Mouse (Mus musculus) mouse trophoblast stem cell (cell line): ENCODE data around the gene Fbln2.

ENCODE experiments used
- in situ Hi-C, 2 experiments: fragments of 300-500 bp; cut with MseI, MboI; formaldehyde crosslinking; loops; 2 replicates in 1 of 2; 3 replicates in 1 of 2; pipeline ENCODE4 v1.15.1; 2025

Fbln2 gene

DNA sequence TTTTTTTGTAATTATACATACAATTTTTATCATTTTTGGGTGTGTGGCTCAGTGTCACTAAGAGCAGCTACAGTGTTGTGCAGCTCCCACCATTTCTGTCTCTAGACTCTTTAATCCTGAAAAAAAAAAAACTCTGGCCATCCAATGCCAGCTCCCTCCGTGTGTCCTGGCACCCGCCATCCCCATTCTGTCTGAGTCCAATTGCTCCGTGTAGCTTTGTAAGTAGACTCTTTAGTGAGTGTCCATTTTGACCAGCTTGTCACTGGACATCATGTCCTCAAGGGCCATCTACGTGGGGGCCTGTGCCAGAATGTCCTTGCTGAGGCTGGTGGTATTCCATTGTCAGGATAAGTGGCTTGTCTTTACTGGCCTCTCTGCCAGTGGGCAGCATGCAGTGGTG lies 13.1 kb downstream of the Fbln2 start:
- in situ Hi-C loops = no loop called here

DNA sequence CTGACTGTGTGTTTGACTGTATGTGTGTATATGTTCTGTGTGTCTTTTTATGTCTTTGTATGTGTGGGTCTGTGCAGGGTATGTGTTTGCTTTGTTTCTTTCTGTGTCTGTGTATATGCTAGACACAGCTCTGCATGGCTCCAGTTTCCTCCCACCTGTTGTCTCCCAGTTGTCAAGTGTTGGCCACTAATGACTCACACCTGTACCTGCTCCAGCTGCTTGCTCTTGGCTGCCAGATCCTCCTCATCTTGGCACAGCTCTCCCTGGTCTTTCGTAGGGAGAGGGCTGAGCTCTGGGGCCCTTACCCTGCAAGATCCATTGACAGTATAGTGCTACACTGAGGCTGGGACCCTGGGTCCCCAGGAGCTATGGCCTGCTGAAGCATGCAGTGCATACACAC lies 13.8 kb downstream of the Fbln2 start:
- in situ Hi-C loops = no loop called here

DNA sequence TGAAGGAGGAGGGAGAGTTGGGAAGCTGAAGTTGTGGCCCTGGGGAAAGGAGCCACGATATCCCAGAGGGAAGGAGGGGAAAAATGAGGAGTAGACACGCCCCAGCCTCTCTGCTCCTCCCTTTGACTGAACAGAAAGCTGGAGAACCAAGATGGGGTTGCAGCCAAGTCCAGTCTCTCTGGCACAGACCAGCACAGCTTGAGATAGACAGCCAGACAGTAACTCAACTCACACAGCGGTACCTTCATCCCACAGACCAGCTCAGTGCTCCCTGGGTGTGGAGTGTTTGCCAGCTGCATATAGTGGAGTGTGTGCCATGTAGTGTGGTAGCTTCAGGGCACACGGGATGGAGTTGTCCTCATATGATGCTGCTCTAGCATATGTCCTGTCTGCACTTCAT lies 16.7 kb downstream of the Fbln2 start:
- in situ Hi-C loops = no loop called here

DNA sequence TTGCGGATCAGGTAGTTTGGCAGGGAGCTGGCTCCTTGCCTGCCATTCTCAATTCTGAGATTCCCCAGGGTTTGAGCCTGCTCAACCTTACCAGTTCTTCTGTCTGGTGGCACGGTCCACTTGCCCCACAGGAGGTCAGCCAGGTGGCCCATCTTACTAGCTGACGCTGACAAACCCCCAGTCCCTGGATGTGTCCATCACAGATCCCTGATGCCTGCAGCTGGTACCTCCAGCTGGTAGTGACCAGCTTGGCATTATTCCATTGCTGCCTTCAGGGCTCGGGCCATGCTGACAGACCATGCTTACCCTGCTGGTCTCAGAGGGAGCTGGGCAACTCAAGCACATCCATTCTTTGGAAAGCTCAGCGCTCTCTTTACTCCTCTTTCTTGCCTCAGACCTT lies 18.7 kb downstream of the Fbln2 start:
- in situ Hi-C loops = no loop called here

DNA sequence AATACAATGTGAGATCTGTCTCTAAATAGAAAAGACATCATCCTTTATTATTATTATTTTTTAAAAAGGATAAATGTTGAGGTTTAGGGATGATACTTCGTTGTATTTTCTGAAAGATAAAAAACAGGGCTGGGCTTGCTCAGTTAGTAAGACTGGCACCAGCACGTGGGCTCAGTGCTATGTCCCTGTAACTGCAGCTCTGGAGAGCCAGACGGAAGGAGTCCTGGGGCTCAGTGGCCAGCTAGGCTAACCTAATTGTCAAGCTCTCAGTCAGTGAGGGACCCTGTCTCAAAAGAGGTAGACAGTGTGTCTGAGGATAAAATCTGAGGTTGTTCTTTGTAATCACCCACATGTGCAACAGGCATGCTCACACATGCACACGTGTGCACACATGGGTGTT lies 19.3 kb downstream of the Fbln2 start:
- in situ Hi-C loops = no loop called here

DNA sequence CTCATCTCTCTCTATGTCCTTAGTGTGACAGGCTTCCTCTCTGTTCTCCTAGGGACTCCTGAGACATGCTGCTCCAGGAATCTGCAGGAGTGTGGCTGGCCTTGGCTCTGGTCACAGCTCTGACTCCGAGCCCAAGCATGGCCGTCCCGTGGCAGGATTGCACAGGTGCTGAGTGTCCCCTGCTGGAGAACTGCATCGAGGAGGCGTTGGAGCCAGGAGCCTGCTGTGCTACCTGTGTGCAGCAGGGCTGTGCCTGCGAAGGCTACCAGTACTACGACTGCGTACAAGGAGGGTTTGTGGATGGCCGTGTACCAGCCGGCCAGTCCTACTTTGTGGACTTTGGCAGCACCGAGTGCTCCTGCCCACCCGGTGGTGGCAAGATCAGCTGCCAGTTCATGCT lies 20.8 kb downstream of the Fbln2 start:
- in situ Hi-C loops = no loop called here

DNA sequence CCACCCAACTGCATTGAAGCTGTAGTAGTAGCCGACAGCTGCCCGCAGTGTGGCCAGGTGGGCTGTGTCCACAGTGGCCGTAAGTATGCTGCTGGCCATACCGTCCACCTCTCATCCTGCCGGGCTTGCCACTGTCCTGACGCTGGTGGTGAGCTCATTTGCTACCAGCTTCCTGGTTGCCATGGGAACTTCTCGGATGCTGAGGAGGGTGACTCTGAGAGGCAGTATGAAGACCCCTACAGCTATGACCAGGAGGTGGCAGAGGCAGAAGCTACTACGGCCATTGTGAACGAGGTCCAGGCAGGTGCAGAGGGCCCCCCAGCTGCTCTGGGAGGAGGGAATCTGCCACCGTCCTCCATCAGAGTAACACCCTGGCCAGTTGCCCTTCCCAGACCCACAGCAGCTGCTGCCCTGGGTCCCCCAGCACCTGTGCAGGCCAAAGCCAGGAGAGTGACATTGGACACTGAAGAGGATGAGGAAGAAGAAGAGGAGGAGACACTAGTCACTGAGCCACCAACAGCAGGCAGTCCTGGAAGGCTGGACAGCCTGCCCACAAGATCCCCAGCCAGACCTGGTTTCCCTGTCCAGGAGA lies 21.3 kb downstream of the Fbln2 start:
- in situ Hi-C loops = no loop called here

DNA sequence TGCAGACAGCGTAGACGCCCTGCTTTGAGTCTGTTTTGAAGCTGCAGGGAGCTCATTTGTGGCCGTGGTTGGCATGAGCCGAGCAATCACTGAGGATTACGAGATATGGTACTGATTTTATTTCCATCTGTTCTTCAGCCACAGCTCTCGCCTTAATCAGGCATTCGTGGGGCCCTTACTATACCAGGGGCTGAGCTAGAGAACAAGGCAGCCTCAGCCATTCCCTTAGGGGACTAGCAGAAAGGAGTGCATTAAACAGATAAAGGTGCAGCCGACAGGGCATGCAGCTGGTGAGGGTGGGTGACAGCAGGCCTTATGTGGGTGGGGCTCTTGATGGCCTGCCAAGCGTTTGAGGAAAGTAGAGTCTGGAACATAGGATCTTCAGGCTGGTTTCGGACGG lies 23.8 kb downstream of the Fbln2 start:
- in situ Hi-C loops = no loop called here

DNA sequence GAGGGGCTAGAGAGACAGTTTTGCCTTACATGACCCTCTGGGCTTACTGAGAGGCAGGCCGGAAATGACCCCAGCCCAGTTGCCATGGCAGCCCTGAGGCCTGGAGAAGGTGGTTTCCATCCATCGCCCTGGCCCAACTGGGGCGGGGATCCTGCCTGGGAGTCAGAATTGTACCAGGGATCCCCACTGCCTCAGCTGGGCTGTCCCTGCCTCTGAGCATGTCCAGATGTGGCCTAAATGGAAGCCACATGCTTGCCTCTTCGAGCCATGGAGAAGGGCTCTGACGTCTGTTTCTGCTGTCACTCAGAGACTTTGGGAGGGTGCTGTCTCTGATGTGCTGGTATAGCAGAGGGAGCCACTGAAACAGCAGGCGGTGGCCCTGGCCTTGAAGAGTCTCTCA lies 24.2 kb downstream of the Fbln2 start:
- in situ Hi-C loops = no loop called here

DNA sequence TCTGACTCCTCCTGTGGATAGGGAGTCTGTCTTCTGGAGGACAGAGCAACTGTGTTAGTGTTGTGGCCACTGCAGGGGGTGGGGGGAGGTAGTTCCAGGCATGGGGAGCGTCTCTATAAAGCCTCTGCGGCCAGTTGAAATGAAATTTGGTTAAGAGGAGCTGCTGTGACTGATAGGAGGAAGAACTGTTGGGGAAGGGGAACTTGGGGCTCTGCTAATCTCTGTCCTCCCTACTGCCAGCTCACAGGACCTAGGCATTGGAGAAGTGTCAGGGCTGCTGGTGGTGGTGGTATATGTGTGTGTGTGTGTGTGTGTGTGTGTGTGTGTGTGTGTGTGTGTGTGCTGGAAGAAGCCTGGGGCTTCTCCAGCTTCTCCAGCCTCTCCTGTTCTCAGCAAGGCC lies 25.0 kb downstream of the Fbln2 start:
- in situ Hi-C loops = no loop called here

DNA sequence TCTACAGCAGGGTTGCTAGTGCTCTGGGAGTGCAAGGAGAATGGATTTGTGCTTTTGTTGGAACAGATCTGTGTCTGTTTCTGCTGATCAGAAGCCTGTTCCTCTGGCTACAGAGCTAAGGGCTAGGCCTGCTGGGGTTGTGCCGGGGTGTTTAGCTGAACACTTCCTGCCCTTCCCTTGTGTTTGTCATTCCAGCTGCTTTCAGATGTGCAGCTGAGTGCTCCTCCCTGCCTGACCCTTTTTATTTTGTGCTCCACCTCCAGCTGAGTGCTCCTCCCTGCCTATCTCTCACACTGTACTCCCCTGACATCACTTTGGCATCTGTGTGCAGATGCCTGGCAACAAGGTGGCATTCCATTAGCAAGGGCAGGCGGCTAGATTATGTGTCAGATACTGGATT lies 28.3 kb downstream of the Fbln2 start:
- in situ Hi-C loops = no loop called here

DNA sequence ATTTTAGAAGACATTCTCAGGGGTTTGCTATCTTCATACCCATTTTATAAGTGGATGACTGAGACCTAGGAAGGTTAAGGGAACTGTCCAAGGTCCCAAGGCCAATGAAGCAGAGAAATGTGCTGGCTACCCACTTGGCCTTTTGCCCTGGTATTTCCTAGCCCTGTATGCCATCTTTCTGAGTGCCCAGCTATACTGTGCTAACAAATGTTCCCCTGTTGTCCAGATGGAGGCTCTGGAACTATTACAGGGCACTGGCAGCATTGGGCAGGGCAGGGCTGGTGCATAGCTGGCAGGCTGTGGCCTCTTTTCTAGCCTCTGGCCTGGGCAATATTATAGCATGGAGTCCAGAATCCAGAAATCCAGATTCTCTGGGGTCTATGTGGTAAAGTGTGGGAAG lies 28.7 kb downstream of the Fbln2 start:
- in situ Hi-C loops = no loop called here

DNA sequence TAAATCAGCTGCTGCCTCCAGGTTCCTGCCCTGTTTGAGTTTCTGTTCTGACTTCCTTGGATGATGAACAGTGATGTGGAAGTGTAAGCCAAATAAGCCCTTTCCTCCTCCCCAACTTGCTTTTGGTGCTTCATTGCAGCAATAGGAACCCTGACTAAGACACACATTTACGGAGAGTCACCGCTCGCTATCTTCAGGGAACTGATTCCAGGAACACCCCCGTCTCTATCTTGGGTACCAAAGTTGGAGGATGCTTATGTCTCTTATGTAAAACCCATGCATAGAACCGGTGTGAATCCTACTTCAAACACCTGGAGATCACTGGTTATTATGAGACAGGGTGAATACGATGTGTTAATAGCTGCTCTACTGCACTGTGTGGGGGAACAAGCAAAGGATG lies 31.1 kb downstream of the Fbln2 start:
- in situ Hi-C loops = no loop called here

DNA sequence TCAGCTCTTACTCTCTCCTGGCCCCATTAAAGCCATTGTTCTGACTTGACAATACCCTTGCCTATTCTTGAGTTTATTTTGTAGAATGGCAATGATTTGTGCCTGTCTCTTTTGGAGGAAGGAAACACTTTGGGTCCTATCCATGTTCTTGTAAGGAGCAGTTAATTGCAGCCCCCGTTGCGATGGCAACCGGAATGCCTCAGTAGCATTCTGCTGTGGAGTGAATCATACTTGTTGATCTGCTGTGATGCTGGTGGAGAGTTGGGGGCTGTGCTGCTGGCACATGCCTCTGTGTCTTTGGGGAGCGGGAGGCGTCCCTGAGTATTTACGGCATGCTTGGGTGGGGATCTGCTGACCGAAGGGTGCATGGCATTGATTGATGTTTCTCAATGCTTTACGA lies 32.1 kb downstream of the Fbln2 start:
- in situ Hi-C loops = no loop called here

DNA sequence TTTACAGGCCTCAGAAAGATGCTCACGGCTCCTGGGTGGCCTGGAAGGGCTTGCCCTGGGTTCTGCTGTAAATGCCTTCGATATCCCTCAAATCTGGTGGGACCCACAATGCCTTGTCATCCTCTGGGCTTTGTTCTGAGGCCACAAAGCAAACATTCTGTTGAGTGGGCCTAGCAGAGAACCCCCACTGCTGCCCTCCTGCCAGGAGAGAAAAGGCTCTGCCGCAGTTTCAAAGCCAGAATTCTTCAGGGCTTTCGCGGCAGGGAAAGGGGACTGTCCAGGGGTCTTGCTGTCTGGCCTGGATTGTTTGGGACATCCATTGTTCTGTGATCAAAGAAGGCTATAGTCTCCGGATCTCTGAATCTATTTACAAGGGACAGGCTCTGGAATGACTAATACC lies 33.1 kb downstream of the Fbln2 start:
- in situ Hi-C loops = no loop called here

DNA sequence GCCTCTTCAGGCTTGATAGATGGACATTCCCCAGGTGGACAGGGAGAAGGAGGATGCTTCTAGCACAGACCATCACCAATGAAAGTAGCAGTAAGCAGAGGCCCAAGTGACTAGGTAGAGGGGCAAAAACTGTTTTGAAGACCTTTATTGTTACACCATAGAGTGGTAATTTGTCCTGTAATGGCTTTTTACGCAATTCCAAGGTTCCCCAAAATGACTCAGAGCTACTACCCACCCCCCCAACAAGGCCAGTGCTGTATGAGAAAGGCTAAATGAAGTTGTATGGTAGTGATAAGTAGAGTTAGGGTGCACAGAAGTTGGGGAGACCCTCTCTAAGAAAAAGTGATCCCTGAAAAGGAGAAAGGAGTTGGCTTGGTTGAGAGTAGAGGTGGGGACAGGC lies 35.1 kb downstream of the Fbln2 start:
- in situ Hi-C loops = no loop called here

DNA sequence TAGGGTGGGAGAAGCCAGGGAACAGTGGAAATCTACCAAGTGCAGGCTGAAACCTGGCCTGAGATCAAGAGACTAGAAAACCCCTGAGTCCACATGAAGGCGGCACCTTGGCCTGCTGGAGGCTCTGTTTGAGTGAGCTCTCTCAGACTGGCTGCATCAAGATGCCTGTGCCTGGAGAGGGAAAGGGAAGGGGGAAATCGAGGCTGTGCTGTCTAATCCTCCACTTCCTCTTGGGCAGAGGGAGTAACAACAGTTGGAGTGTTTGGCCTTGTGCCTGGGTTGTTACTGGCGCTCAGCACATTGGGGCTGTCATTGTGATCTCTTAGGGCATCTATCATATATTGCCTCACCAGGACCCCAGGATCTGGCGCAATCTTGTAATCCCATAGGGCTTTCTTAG lies 36.4 kb downstream of the Fbln2 start:
- in situ Hi-C loops = no loop called here

DNA sequence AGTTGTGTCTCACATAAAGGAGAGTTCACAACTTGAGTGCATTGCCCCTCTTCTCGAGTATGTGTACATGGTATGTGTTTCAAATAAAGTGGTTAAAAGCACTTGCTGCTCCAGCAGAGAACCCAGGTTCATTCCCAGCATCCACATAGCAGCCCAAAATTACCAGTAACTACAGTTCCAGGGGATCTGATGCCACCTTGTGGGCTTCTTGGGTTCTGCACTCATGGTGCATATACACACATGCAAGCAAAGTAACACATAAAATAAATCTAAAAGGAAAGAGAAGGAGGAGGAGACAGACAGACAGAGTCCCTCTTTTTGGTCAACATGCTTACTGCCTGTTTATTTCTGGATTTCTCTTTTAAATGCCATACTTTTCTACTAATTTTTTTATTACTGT lies 37.5 kb downstream of the Fbln2 start:
- in situ Hi-C loops = no loop called here

DNA sequence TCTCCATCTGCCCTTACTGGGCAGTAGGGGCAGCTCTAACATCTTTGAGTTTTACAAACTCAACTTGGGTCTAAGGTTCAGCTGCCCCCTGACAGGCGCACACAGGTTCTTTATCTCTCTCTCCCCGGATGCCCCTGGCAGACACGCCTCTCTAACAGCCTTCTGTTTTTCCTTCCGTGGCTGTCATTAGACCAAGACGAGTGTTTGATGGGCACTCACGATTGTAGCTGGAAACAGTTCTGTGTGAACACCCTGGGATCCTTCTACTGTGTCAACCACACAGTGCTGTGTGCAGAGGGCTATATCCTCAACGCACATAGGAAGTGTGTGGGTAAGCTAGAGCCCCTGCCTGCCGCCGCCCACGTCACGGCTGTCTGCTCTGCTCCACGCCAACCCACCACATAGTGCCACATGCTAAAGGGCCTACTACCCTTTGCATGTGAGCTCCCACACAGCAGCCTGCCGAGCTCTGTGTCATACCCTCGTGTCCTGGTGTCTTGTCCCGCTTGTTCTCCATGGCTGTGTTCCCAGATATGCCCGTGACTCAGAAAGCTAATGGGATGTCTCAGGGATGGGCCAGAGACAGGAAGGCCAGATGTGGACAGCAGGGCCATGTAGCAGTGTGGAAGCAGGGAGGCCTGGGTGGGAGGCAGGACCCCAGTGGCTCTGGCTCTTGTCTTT lies 47.3 kb downstream of the Fbln2 start:
- in situ Hi-C loops = no loop called here

DNA sequence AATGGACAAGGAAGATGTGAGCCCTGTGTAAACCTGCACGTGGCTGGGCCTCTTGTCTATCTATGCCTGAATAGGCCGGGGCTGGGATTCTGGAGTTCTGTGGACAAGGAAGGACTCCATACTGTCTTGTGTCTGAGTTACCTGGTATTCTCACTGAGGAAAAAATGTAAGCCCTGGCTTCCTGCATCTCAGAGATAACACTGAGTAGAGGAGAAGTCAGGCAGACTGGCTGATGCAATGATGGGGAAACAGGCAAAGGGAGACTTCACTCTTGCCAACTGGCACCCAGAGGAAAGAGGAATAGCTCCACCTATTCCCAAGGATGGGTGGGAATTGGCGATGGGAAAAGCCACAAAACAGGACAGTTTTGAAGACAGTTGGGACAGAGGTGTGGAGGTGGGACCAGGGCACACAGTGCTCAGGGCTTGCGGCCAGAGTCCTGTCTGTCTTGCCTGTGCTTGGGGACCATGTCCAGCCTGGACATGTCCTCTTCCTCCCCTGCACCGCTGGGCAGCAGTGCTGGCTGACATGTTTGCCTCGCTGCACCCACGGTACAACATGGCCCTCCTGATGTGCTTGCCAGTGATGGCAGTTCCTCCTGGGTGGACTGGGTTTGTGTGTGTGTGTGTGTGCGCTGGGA lies 48.2 kb downstream of the Fbln2 start:
- in situ Hi-C loops = no loop called here

DNA sequence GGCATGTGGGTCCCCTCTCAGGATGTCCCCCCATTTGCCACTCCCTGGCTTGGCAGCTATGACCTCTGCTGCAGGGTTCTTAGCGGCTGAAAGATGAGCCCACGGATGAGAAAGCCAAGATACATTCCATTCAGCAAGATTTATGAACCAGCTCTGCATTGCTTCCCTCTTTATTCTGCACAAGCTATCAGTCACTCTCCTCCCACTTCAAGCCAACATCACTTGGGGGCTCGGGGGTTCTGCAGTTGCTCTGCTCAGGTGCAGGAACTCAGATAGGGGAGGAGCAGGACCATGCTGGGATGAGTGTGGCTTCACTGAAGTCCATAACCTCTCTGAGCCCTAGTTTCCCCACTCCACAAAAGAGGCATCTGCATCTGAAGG lies 48.7 kb downstream of the Fbln2 start:
- in situ Hi-C loops = no loop called here

DNA sequence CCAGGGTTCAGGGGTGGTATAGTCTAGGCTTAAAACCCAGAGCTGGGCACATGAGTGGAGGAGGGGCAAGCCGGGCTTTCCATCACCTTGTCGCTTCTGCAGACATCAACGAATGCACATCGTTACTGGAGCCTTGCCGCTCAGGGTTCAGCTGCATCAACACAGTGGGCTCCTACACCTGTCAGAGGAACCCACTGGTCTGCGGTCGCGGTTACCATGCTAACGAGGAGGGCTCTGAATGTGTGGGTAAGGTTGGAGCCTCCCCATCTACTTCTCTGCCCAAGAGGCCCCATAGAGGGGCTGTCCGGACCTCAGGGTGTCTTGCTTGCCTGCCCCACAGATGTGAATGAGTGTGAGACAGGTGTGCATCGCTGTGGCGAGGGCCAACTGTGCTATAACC lies 53.4 kb downstream of the Fbln2 start:
- in situ Hi-C loops = no loop called here

DNA sequence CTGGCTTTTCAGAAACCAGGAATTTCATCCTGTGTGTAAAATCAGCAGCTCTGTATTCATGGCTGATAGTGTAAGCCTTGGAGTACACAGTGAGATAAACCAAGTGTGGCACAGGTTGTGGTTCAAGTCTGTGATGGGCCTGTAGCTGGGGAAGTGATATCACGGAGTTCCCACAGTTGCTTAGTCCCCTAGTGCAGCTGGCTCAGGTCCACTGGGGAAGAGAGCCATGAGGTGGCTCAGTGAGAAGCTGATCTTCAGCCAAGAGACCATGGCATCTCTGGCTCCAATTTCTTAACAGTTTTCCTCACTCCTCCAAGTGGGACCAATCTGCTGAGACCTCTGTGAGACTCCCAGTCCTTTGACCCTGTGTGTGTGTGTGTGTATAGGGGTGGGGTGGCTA lies 54.4 kb downstream of the Fbln2 start:
- in situ Hi-C loops = no loop called here

DNA sequence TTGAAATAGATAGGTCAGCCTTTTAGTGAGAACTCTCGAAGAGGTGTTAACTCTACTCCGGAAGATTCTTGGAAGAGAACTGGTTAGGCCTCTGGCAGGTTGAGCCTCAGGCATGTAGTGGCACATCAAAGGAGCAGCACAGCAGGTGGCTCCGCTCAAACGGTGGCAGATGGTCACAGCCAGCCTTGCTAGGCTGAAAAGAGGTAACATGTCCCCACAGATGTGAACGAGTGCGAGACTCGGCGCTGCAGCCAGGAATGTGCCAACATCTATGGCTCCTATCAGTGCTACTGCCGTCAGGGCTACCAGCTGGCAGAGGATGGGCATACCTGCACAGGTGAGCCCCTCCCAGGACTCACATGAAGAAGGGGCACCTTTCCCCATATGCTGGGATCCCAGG lies 56.1 kb downstream of the Fbln2 start:
- in situ Hi-C loops = no loop called here
